Mouse (Mus musculus) myocyte (in vitro differentiated cells): Measurements from ENCODE around the gene Jaml. TPM values are rescaled to one million over a fixed set of nuclear protein-coding genes. Genes with fewer than 3 reads are reported as not detected.
"Not testable (repeated sequence)": the region's sequence is repeated elsewhere in the genome, so short reads cannot be mapped to it uniquely, and the experiment has no call there.

Source experiments
- H3K27me3 ChIP-seq: one replicate; pipeline ENCODE4 v1.6.1; 2011; ENCODE audit not compliant: control insufficient read depth, insufficient read depth, insufficient read length
- H3K36me3 ChIP-seq: one replicate; pipeline ENCODE4 v1.6.1; 2011; ENCODE audit not compliant: control insufficient read depth, insufficient read depth
- H3K4me2 ChIP-seq: one replicate; pipeline ENCODE4 v1.6.1; 2011; ENCODE audit warnings: low read depth, control low read depth
- H3K4me3 ChIP-seq: one replicate; pipeline ENCODE4 v1.5.1; 2011; ENCODE audit warnings: mild to moderate bottlenecking, control low read depth, moderate library complexity
- H3K79me2 ChIP-seq: one replicate; pipeline ENCODE4 v1.6.1; 2011; ENCODE audit not compliant: control insufficient read depth, insufficient read depth
- H3ac ChIP-seq: one replicate; pipeline ENCODE4 v1.6.1; 2011; ENCODE audit not compliant: control insufficient read depth, insufficient read length
- CEBPB ChIP-seq: IDR thresholded peaks from 2 replicates; pipeline ENCODE4 v1.6.1; 2011; ENCODE audit warnings: mild to moderate bottlenecking, moderate library complexity; ENCODE audit not compliant: poor library complexity, insufficient read depth, severe bottlenecking
- E2F4 ChIP-seq: IDR thresholded peaks from one replicate; pipeline ENCODE4 v1.6.1; 2011; ENCODE audit warnings: mild to moderate bottlenecking, control low read depth, moderate library complexity; ENCODE audit not compliant: insufficient read depth
- MAX ChIP-seq: IDR thresholded peaks from one replicate; pipeline ENCODE4 v1.6.1; 2011; ENCODE audit warnings: low read depth, mild to moderate bottlenecking, control low read depth
- MYOD1 ChIP-seq, 3 experiments: IDR thresholded peaks; one replicate each; pipeline ENCODE4 v1.6.1; 2011; ENCODE audit warnings: control low read depth in 2 of 3, low read depth in 2 of 3, mild to moderate bottlenecking in 2 of 3, moderate library complexity in 1 of 3; ENCODE audit not compliant: insufficient read length in 2 of 3, control insufficient read depth in 1 of 3
- MYOG ChIP-seq, 3 experiments: IDR thresholded peaks; one replicate each; pipeline ENCODE4 v1.6.1; 2011; ENCODE audit warnings: control low read depth in 2 of 3, low read depth in 2 of 3, mild to moderate bottlenecking in 2 of 3; ENCODE audit not compliant: insufficient read length in 2 of 3, control insufficient read depth in 1 of 3, insufficient read depth in 1 of 3
- POLR2A ChIP-seq: IDR thresholded peaks from one replicate; pipeline ENCODE4 v1.6.1; 2011; ENCODE audit warnings: low read depth, mild to moderate bottlenecking, control low read depth, moderate library complexity; ENCODE audit not compliant: insufficient read length
- POLR2AphosphoS2 ChIP-seq: IDR thresholded peaks from one replicate; pipeline ENCODE4 v1.6.1; 2011; ENCODE audit warnings: low read depth, control low read depth; ENCODE audit not compliant: insufficient read length
- REST ChIP-seq: IDR thresholded peaks from one replicate; pipeline ENCODE4 v1.6.1; 2011; ENCODE audit warnings: mild to moderate bottlenecking, control low read depth, moderate library complexity; ENCODE audit not compliant: insufficient read depth, insufficient read length
- SRF ChIP-seq: IDR thresholded peaks from one replicate; pipeline ENCODE4 v1.6.1; 2011; ENCODE audit warnings: low read depth; ENCODE audit not compliant: control insufficient read depth, insufficient read length
- TCF12 ChIP-seq: IDR thresholded peaks from one replicate; pipeline ENCODE4 v1.6.1; 2011; ENCODE audit warnings: mild to moderate bottlenecking, control low read depth; ENCODE audit not compliant: poor library complexity, insufficient read depth, severe bottlenecking
- TCF3 ChIP-seq: IDR thresholded peaks from one replicate; pipeline ENCODE4 v1.6.1; 2011; ENCODE audit warnings: low read depth, control low read depth; ENCODE audit not compliant: insufficient read length
- USF1 ChIP-seq: IDR thresholded peaks from one replicate; pipeline ENCODE4 v1.6.1; 2011; ENCODE audit warnings: low read depth, mild to moderate bottlenecking, control low read depth, moderate library complexity
- polyA plus RNA-seq: library from polyadenylated mRNA; unstranded; fragments of >200 nt; fragmentation: generic; extraction: Trizol; gene quantifications from one replicate; pipeline ENCODE4 v1.2.1, GENCODE M21; 2012; ENCODE audit warnings: missing spikeins

Gene Jaml
- not detected for polyA plus RNA-seq

DNA sequence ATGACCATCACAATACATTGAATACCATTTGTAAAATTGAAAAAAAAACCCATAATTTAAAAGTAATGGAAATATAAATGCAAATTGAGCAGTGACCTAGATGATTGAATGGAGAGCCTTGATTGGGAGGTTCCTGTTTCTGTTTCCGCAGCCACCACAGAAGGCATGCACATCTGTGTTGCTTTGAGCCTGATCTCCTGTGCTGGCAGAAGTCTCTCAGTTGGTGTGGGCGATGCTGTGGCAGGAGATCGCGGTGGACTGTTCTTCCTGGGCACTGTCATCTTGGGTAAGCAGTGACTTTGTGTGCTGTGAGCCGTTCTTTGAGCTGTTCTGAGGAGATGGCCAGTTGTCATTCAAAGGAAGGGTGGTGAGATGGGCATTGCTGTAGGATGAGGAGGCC, at the start of gene Jaml:
Gene Jaml, plus strand, starts transcription at position 173 of the 400 bp plus-strand sequence.
- Histone ChIP-seq H3K4me2 (no peak within 1 kb of the TSS), H3K36me3 (no peaks in the 10 kb centered on the region), H3K4me3 (no peak within 1 kb of the TSS), H3K79me2 (no peaks in the 10 kb centered on the region), H3ac (no peak within 1 kb of the TSS), H3K27me3 (peaks cover 65% of the 10 kb centered on the region)
- TF ChIP-seq TCF12 (no peak), MYOD1 (IDR thresholded peaks at IDR 0.05; ENCODE audit: control insufficient read depth in 1 of 3, insufficient read length in 2 of 3, low read depth in 2 of 3) (no peak), CEBPB (no peak), TCF3 (no peak), MAX (no peak), SRF (no peak), POLR2A (no peak), MYOG (IDR thresholded peaks at IDR 0.05; ENCODE audit: control insufficient read depth in 1 of 3, insufficient read depth in 1 of 3, insufficient read length in 2 of 3, low read depth in 2 of 3) (no peak), REST (no peak), POLR2AphosphoS2 (no peak), E2F4 (no peak), USF1 (no peak)

DNA sequence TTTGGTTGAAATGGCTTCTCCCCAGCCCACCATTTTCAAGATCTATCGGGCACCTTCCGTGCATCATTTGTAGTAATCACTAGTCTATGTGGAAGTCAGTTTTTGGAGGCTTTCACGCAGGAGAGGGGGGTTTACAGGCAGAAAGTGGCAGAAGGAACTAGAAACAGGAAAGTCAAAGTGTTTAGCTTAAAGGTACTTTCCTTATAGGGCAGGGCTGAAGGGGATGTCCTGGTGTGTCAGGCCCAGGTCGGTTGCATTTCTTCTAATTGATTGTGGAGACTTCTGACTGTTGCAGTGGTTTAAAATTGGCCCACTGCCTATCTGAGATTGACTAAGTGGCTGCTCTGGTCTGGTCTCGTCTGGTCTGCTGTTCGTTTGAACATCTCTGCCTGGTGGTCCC, 48.6 kb upstream of the Jaml start:
- Histone ChIP-seq H3K27me3 (peaks cover 76% of the 10 kb centered on the region), H3K4me3 (no peak overlapping the region), H3K4me2 (no peak overlapping the region), H3ac (no peak overlapping the region), H3K36me3 (no peaks in the 10 kb centered on the region), H3K79me2 (no peaks in the 10 kb centered on the region)
- TF ChIP-seq TCF3: no peak

DNA sequence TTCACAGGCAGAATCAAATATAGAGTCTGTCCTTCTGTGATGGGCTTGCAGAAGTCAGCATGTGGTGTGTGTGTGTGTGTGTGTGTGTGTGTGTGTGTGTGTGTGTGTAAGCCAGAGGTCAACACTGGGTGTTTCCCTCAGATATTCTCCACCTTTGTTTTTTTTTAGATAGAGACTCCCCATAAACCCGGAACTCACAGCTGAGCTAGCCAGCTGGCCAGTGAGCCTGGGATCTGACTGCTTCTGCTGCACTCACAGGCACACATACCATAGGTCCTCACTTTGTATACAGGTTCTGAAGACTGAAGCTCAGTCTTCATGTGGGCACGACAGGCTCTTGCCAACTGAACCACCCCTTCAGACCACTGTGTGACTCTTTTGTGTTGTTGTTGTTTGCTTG, 46.7 kb upstream of the Jaml start:
- Histone ChIP-seq H3K36me3 (no peaks in the 10 kb centered on the region), H3K27me3 (peaks cover 65% of the 10 kb centered on the region), H3K79me2 (no peaks in the 10 kb centered on the region), H3ac (no peak overlapping the region), H3K4me3 (no peak overlapping the region), H3K4me2 (no peak overlapping the region)
- TF ChIP-seq TCF12: no peak
- TF ChIP-seq POLR2AphosphoS2: no peak
- TF ChIP-seq REST: no peak
- TF ChIP-seq TCF3: no peak
- TF ChIP-seq E2F4: no peak
- TF ChIP-seq MAX: no peak
- TF ChIP-seq SRF: no peak
- TF ChIP-seq CEBPB: no peak

DNA sequence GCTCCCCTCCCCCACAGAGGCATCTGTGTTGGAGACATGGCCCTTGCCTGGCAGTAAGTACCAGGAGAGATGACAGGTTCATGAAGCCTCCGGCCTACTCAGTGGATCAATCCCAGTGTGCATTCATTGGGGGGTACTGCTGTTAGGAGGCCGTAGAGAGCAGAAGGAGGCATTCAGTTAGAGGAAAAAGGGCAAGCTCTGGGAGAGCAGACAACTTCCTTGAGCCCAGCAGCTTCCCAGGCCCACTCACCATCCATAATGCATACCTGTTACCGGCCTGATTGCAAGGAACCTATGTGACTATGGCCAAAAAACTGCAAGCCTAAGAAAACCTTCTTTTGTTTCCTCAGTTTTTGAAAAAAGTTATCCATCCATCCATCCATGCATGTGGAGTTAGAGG, 44.5 kb upstream of the Jaml start:
- no peak overlapping the region for H3K4me2 ChIP-seq
- H3ac ChIP-seq: no peak overlapping the region
- TF ChIP-seq POLR2A: no peak
- TF ChIP-seq MYOD1 (IDR thresholded peaks at IDR 0.05; ENCODE audit: control insufficient read depth in 1 of 3, insufficient read length in 2 of 3, low read depth in 2 of 3): no peak
- no peaks in the 10 kb centered on the region for H3K79me2 ChIP-seq
- H3K36me3 ChIP-seq: no peaks in the 10 kb centered on the region
- H3K27me3 ChIP-seq: peaks cover 62% of the 10 kb centered on the region
- no peak overlapping the region for H3K4me3 ChIP-seq

DNA sequence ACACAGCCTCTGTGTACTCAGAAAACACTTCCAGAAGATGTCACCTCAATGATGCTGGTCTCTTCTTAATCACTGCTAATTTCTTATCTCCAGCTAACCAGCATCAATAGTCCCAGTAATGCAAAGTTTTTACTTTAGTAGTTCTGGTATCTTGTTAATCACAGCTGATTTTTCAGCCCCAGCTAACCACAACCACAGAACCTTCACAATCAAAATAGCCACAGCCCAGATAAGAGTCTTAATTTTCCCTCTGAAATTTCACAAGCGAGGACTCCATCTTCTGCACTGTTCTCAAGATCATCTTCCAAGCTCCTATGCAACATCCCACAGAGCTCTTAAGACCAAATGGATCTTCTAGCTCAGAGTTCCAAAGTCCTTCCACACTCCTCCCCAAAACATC, 41.2 kb upstream of the Jaml start:
- H3K27me3 ChIP-seq: peaks cover 60% of the 10 kb centered on the region
- H3ac ChIP-seq, H3K4me3 ChIP-seq, H3K36me3 ChIP-seq, H3K79me2 ChIP-seq, H3K4me2 ChIP-seq: not testable (repeated sequence)

DNA sequence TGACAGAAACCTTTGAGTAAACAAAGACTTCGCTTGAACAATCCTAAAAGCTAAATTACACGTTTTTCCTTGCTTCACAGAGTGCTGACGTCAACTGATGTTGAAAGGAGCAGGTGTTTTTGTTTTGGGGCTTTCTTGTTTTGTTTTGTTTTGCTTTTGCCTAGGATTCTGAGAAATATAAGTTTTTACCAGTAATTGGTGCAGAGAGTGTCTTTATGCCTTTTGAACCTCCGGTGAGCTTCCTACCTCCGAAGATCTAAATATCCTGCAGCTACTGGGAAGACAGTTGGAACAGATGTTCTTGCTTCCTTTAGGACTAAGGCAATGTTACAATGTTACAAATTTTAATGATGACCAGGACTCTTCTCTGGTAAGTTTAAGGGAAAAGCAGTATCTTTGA, 39.5 kb upstream of the Jaml start, which contains the start of gene Mpzl2:
Gene Mpzl2, plus strand, starts transcription at position 301 of the 400 bp plus-strand sequence.
- no peak within 1 kb of the TSS for H3K4me2 ChIP-seq
- H3K36me3 ChIP-seq: no peaks in the 10 kb centered on the region
- no peak within 1 kb of the TSS for H3ac ChIP-seq
- no peaks in the 10 kb centered on the region for H3K79me2 ChIP-seq
- peaks cover 65% of the 10 kb centered on the region for H3K27me3 ChIP-seq
- H3K4me3 ChIP-seq: no peak within 1 kb of the TSS
- no peak for TF ChIP-seq POLR2AphosphoS2
- no peak for TF ChIP-seq CEBPB
- no peak for TF ChIP-seq USF1
- no peak for TF ChIP-seq E2F4
- TF ChIP-seq TCF3: no peak
- no peak for TF ChIP-seq POLR2A
- TF ChIP-seq REST: no peak
- TF ChIP-seq MYOD1 (IDR thresholded peaks at IDR 0.05; ENCODE audit: control insufficient read depth in 1 of 3, insufficient read length in 2 of 3, low read depth in 2 of 3): no peak
- no peak for TF ChIP-seq MAX
- TF ChIP-seq MYOG (IDR thresholded peaks at IDR 0.05; ENCODE audit: control insufficient read depth in 1 of 3, insufficient read depth in 1 of 3, insufficient read length in 2 of 3, low read depth in 2 of 3): no peak
- TF ChIP-seq TCF12: no peak
- TF ChIP-seq SRF: no peak
